Mouse (Mus musculus): ENCODE measurements around the gene Bet1l.

GRCm38 (mm10) chr7:140853386-140853785, 4.0 kb downstream of the Bet1l start:
- TF ChIP-seq CTCF (IDR thresholded peaks at IDR 0.05; ENCODE audit: low read depth, low read length) (no peak), GATA1 (IDR thresholded peaks at IDR 0.05; ENCODE audit: borderline replicate concordance, low read length) (no peak), TAL1 (conservative IDR thresholded peaks at IDR 0.05; ENCODE audit: low read depth, low read length) (no peak), GATA2 (IDR thresholded peaks at IDR 0.05; ENCODE audit: borderline replicate concordance, low read depth, low read length) (no peak)

All from G1E (cell line).